Mouse (Mus musculus) heart, postnatal 25 days (tissue): ENCODE measurements around the gene Dynlt1f. TPM values are rescaled to one million over a fixed set of nuclear protein-coding genes. Genes with fewer than 3 reads are reported as not detected.
"Not testable (repeated sequence)": the region's sequence is repeated elsewhere in the genome, so short reads cannot be mapped to it uniquely, and the experiment has no call there.

Source experiments
- DNase-seq: peaks from one replicate; pipeline ENCODE4 v3.0.0; 2022; ENCODE audit warnings: low spot score
- intact Hi-C: fragments of 180-260 bp; cut with DNase I; formaldehyde crosslinking; loops from one replicate; pipeline ENCODE4 v1.15.1; 2025
- total RNA-seq, 2 experiments: library from RNA; stranded (reverse); gene quantifications; 2 replicates each; pipeline ENCODE4 v1.2.3; 2021

The Dynlt1f gene
- total RNA-seq, 2 experiments from 2014 or later = 50.6 to 59.2 TPM

DNA sequence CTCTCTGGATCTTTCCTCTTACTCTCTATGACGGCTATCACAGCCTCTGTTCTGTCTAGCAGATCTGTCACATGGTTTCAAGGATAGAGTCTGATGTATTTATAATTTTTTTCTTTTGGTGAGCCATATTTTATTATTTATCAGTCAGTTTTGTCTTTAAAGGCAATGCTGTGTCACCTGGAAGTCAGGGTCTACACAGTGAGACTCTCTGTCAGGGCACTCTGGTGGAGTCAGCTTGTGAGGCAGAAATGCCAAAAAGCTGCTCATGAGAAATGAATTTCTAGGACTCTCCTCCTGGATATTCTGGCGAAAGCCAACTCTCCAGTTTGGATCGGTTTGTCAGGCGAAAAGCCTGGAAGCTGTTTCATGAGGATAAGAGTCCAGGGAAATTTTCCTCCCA, 19.9 kb downstream of the Dynlt1f start:
- intact Hi-C loops, DNase-seq: not testable (repeated sequence)

DNA sequence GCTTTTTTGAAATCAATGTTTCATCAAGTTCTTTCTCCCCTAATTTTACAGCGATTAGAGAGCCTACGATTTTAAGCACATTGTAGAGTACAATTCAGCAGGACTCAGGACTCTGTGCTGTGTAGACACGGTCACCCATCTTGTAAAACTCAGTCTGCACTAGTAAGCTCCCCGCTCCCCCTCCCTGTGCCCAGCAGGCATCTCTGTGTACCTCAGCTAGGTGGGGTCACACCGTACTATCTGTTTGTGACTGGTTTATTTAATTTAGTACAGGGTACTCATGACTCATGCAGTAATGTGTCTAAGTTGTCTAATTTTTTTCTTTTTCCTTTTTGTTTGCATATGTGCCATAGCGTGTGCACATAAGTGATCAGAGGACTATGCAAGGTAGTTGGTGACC, 22.9 kb downstream of the Dynlt1f start:
- DNase-seq, intact Hi-C loops: not testable (repeated sequence)

DNA sequence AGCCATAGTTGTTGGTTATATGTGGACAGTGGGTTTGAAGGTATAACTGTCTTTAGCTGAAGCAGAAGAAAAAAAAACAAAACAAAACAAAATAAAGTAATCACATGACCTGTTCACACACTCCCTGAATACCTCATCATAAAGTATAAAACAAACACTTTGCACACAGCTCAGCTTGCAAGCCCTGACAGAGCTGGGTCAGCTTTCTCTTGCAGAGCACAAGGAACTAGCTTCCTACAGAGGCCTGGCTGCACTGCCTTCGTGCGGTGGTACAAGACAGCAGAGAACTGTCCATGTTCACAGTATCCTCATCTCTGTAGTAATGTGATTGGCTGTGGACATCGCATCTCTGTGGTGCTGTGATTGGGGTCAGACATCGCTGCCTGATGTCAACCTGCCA, 25.3 kb downstream of the Dynlt1f start:
- DNase-seq, intact Hi-C loops: not testable (repeated sequence)

DNA sequence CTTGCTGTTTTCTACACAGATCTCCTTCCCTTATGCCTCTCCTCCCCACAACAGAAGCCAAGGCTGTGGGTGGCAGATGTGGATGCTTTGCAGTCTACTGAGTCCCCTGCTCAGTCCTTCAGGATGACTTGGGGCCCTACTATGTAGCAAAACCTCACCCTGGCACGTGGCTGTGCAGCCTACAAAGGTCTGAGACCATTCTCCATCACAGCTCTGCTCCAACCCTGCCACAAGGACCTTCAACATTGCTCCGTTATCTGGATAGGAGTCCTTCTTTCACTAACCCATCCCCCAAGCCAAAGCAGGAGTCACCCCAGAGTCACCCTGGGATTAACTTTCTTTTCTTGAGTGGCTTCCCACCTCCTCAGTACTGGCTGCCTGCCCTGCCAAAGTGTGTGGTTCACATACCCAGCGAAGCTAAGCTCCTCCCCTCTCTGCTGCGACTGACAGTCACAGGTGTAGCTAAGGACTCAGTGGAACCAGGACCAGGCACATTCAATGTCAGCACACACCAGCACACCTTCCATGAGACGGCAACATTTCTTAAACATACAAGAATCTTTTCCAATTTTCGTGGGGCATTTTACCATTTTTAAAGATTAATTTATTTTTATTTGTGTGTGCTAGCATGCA, 30.7 kb downstream of the Dynlt1f start:
- DNase-seq, intact Hi-C loops: not testable (repeated sequence)

DNA sequence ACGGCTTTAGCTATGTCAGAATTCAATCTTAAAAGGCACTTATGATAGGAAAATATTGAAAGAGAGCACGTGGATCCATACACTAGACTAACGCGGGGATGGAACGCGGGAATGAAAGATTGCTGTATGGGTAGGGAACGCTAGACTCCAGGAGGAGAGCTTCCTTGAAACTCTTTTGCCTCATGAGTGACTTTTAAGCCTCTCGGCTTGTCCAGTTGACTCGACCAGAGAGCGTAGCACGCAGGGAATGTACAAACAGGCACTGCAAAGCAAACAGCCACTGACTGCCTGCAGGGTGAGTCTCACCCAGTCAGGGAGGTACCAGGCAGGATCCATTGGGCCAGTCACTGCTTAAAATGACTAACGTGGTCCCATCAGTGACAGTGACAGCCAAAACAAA, 33.7 kb downstream of the Dynlt1f start:
- DNase-seq, intact Hi-C loops: not testable (repeated sequence)

DNA sequence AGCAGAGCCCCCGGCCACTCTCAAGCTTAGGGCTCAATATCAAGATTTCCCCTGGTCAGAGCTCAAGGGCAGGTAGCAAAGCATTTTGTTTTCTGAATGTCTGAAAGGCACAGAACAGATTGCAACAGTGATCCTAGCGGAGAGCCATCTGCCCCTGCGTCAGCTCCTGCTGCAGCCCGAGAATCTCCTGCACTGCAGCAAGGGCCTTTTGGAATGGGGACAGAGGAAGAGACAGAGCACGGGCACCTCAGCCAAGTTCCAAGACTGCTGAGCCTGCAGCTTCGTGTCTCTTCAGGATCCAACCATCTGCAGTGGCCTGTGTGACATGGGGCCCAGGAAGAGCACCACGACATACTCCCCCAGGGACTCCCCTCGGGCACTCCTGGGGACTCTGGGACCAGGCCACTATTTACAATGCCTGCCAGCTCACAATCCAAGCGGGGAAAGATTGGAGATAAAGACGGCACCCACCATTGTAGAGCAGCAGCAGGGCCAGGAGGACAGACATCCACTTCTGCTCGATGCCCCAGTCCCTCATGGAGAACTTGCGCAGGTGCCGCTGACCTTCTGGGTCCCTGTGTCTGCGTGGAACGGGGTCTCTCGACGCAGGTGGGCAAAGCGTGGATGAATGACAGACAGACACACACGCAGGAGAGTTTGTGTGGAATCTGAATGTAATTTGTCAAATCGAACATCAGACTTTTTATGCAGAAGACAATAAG, 34.8 kb downstream of the Dynlt1f start:
- intact Hi-C loops, DNase-seq: not testable (repeated sequence)

DNA sequence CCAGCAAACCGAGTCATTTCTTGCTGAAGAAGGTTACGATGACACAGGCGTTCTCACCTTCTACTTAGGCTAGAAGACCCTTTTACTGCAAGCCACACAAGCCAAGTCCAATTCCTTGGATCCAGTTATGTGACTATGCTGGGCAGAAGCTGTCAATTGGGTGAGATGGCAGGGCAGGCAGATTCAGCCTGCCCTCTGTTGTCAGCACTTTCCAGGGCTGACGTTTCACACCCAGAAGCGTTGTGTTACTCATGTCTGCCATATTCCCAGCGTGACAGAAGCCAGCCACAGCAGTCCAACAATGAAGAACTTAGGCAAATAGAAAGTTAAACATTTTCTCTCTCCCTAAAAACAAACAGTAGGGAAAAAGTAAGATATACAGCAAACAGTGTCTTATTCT, 35.7 kb downstream of the Dynlt1f start:
- DNase-seq, intact Hi-C loops: not testable (repeated sequence)

DNA sequence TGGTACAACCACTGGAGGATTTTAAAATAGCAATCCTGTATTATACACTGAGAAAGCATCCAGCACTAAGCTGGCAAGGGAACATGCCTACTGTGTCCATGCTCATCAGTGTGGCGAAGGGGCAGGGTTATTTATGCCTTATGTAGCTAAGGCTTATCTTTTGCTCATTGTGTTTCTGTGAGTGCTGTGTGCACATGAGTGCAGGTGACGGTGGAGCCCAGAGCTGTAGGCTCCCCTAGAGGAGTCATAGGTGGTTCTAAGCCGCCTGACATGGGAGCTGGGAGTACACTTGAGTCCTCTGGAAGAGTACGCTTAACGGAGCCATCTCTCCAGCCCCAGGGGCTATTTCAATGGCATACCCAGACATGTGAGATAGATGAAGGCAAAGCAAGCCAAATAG, 36.4 kb downstream of the Dynlt1f start:
- DNase-seq, intact Hi-C loops: not testable (repeated sequence)

DNA sequence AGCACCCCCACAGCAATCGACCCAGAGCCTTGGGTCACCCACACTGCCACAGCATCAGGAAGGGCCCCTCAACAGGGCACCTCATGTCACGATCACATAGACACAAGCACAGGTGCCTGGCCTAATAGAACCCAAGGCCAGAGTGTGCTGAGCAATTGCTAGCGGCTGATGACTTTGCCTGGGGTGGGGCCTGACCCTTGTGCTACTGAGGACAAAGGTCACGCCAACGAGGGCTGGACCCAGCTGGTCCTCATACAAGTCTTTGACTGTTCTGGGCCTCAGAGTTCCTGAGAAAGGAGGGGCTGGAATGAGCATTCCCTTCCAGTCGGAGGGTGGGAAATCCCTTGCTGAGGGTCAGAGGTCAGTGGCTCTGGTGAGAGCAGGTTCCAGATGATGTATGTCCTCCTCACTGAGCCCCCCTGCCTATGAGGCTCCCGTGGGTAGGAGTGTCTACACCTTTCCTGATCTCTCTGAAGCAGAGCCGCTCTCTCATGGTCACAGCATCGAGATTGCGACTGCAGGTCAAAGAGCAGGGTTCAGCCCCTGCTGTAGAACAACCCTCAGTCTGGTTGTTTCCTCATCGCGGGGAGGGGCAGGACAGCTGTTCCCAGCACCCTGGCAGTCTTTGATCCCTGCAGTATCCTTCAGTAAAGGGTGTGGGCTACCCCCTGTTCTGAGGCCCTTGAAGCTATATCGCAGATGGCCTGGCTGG, 37.9 kb downstream of the Dynlt1f start:
- intact Hi-C loops, DNase-seq: not testable (repeated sequence)

DNA sequence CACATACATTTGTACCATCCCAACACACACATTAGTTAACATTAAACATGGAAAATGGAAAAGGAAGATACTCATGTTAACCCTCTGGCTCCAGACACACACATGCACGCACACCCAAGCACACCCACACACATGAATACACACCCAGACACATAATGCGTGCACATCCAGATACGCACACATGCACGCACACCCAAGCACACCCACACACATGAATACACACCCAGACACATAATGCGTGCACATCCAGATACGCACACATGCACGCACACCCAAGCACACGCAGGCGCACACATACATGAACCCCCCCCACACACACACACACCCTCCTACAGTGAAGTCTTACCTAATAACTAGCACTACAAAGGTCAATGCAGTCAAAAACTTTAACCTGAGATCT, 39.0 kb downstream of the Dynlt1f start:
- DNase-seq, intact Hi-C loops: not testable (repeated sequence)

DNA sequence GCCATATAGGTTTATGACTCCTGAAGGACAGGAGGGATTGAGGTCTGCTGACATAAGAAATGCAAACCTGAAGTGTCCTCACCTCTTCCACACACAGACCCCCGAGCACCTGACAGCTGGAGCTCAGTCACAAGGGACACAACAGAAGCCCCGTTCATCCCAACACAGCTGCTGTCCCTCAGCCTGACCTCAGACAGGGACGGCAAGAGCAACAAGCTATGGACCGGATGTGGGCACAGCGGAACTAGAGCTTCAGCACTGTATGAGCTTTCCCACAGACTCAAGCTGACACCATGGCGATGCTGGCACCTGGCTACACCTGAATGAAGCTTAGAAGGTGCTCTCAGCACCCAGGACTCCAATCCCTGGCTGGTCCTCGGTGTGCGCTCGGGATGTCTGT, 41.4 kb downstream of the Dynlt1f start:
- intact Hi-C loops, DNase-seq: not testable (repeated sequence)

DNA sequence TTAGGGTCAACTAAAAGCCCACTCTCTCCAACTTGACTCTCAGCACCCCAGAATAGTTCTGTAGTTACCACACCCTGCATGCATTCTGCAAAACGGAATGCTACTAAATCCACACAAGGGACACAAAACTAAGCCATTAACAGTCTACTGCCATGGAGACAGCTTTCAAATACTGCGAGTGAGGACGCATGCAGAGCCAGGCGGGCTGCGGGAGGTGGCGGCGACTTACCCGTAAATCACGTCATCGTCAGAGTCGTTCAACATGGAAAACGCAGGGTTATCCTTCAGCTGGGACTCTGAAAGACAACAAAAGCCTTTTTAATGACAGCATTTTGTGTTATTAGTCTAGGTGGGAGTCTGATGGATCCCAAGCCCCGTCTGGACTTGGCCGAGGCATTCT, 42.2 kb downstream of the Dynlt1f start:
- DNase-seq, intact Hi-C loops: not testable (repeated sequence)

DNA sequence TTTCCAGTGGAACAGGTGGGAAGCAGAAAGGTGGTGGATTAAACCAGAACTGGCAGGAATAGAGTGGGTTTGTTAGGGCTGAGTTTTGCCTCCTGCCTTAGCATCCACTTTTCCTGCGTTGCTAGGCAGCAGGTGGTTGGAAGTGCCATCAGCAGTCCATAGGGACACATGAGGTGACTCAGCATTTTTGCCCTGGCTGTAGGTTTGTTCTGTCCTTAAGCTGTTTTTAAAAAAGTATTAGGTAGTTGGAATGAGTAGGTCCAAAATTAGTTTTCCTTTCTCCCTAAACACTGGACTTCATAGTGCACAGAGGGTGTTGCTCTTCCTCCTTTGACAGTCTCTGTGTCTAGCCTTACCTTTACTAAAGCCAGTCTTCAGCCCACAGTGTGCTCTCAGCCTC, 50.4 kb downstream of the Dynlt1f start:
- intact Hi-C loops, DNase-seq: not testable (repeated sequence)

DNA sequence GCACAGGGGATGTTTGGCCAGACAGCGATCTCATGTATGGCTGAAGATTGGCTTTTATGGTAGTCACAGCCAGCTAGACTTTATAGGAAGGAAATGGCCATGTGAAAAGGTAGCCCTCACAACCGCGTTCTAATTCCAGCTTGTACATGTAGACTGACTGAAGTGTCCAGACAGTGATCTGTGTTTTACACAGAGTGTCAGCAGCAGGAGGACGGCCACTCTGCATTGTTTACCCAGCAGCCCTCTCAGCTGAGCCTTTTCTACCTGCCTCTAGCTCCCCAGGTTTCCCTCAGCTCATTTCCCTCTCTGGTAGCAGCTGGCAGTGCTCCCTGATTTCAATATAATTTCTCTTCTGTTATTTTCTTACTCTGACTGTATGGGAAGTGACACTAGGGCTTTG, 53.5 kb downstream of the Dynlt1f start:
- DNase-seq, intact Hi-C loops: not testable (repeated sequence)

DNA sequence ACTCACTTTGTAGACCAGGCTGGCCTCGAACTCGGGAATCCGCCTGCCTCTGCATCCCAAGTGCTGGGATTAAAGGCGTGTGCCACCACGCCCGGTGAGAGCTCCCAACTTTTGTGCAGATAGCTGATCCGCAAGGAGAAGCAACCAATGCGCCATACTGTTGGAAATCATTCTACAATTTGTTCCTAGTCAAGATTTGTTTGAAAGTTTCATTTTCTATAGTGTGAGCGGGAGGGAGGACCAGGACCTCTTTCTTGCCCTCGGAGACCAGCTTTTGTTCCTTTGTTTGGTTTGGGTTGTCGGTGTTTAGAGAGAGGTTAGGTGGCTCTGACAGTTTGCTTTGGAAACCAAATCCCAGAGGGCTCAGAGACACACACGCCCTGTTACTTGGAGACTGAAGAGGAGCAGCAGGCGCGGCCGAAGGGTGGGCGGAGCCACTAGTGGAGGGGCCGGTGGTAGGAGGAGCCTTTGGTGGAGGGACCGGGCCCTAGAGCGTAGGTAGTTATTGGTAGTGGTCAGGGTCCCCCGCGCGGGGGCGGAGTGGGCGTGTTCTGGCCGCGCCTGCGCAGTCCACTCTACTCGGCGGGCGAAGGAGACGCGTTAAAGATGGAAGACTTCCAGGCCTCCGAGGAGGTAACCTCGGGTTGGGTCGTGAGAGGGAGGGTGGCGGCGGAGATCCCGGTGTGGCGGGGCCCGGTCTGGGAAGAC, 54.3 kb downstream of the Dynlt1f start, which contains the start of gene Dynlt1c:
TSS of gene Dynlt1c (plus strand) at position 468 of the 708 bp plus-strand sequence.
- DNase-seq = peak; percentile 81
- intact Hi-C loops = not testable (repeated sequence)

DNA sequence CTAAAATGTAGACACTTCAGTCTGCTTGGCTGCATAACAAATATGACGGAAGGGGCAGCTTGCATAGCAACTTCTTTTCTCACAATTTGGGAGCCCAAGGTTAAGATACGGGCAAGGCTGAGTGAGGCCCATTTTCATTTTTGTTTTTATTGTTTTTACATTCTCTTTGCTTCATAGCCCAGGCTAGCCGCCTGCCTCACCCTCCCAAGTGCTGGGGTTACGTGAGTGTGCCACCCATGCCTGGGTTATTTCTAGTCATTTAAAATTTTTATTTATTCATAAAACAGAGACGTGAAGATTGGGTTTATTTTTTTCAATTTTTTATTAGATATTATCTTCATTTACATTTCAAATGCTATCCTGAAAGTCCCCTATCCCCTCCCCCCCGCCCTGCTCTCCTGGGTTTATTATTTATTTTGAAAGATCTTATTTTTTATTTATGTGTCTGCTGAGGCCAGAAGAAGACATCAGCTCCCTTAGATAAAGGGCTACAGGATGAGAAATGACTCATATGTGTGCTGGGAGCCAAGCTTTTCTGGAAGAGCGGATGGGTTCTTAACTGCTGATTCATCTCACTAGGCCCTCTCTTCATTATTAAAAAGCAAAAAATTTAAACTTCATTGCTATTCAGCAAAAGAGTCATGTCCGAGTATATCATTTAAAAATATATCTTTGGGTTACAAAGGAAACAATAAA, 55.3 kb downstream of the Dynlt1f start:
- peak; percentile 50 for DNase-seq
- intact Hi-C loops = not testable (repeated sequence)

DNA sequence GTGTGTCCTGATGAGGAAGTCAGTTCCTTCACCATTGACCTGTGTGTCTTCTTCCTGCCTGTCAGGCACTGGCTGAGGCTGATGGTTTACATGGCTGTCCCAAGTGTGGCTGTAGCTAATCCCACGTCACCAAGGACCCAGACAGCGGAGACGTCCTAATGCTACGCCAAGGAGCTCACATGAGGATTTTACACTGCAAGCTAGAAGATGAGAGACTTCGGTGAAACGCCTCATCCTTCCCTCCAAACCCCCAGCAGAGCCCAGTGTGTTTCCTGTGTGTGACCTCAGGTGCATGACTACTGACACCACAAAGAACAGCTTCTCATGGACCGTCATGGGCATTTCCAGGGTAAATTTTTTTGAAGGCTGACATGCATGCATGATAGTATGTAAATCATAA, 57.3 kb downstream of the Dynlt1f start:
- DNase-seq, intact Hi-C loops: not testable (repeated sequence)
